9 mouse cellular contexts compared by ENCODE assay signal in the genomic region with DNA sequence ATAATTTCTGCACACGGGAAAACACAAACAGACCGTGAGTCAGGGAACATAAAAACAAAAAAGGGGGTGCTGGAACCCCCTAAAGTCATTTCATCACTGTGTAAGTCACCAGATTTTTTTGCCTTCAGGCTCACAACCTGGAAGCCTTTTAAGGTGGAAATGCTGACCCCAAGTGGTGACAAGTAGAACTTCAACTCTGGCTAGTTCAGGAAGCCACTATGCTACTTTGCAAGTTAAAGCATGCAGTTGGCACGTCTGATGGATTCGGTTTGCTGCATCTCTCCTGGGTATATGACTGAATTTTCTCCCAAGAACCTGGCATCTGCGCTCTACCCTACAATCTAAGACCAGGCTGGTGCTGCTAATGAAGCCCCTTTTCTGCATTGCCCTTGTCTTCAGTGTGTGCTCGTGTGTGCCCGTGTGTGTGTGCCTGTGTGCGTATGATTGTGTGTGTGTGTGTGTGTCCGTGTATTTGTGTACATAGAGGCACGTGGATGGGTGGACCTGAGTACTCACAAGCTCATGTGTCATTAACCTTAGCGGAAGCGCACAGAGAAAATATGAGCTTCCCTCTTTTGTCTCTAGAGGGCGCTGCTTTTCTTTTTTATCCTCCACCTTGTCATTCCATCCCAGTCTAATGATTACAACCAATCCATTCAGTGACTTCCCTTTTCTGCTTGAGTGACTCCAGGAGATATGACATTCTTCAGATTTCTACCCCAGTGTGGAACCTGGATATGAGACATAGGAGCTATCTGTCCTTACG. TPM values are rescaled to one million over a fixed set of nuclear protein-coding genes. Genes with fewer than 3 reads are reported as not detected.
DNase-seq lines count a peak whose midpoint lies in the region; ATAC-seq lines count a peak whose summit lies in the region.
"Had no signal": no experiment of that assay in that cellular context is flagged by ENCODE, and none has a peak within 500 bp of the region (broad histone marks: within the 10 kb centered on the region; RNA-seq: fewer than 3 reads in every experiment).

No protein-coding gene starts in this region.

- H3K4me3 ChIP-seq in forebrain, embryonic 13.5 days, result 0 out of 2 replicates have a peak overlapping the region, but pooled peaks have one; percentile 6
- peak overlapping the region; percentile 20 for H3K4me3 ChIP-seq in hindbrain, embryonic 16.5 days (ENCODE audit: low read length)
- peak overlapping the region; percentile 14; the same call in 1 of the 2 replicates for H3K4me3 ChIP-seq in limb, embryonic 12.5 days (replicated peaks)
- H3K4me3 ChIP-seq in midbrain, embryonic 12.5 days, result peak overlapping the region; percentile 18; the same call in 1 of the 2 replicates
- H3K4me3 ChIP-seq: erythroblast, embryonic 14.5 days had no signal

- peak; percentile 77 for ATAC-seq in forebrain, embryonic 13.5 days
- ATAC-seq in hindbrain, embryonic 16.5 days, result peak; percentile 80
- ATAC-seq in limb, embryonic 12.5 days (ENCODE audit: insufficient number of reproducible peaks, insufficient read depth, low FRiP score, low TSS enrichment, low read depth), result 0 out of 2 replicates have a peak, but pooled peaks have one; percentile 37
- ATAC-seq in midbrain, embryonic 12.5 days (ENCODE audit: low FRiP score, low read depth), result peak; percentile 49; the same call in 1 of the 2 replicates

- H3K27me3 ChIP-seq in forebrain, embryonic 13.5 days, result peaks cover 14% of the 10 kb centered on the region
- H3K27me3 ChIP-seq in hindbrain, embryonic 16.5 days (replicated peaks; ENCODE audit: control insufficient read depth, insufficient read depth, low read length), result no peaks in the 10 kb centered on the region
- peaks cover 29% of the 10 kb centered on the region for H3K27me3 ChIP-seq in limb, embryonic 12.5 days
- H3K27me3 ChIP-seq in midbrain, embryonic 12.5 days, result peaks cover 29% of the 10 kb centered on the region; the same call in 1 of the 2 replicates

- WGBS in forebrain, embryonic 13.5 days, result 16% methylated on average over 14 of the region's 14 CpGs
- 13% methylated on average over 14 of the region's 14 CpGs for WGBS in hindbrain, embryonic 16.5 days
- 19% methylated on average over 14 of the region's 14 CpGs for WGBS in limb, embryonic 12.5 days
- 17% methylated on average over 14 of the region's 14 CpGs for WGBS in midbrain, embryonic 12.5 days

- no peaks in the 10 kb centered on the region for H3K9me3 ChIP-seq in forebrain, embryonic 13.5 days (replicated peaks)
- no peaks in the 10 kb centered on the region for H3K9me3 ChIP-seq in hindbrain, embryonic 16.5 days (ENCODE audit: control insufficient read depth, low read length)
- H3K9me3 ChIP-seq in limb, embryonic 12.5 days, result no peaks in the 10 kb centered on the region
- H3K9me3 ChIP-seq in midbrain, embryonic 12.5 days, result no peaks in the 10 kb centered on the region

- H3K27ac ChIP-seq in forebrain, embryonic 13.5 days, result no peak overlapping the region
- H3K27ac ChIP-seq in hindbrain, embryonic 16.5 days (ENCODE audit: low read depth, low read length), result no peak overlapping the region
- H3K27ac ChIP-seq in limb, embryonic 12.5 days, result no peak overlapping the region
- H3K27ac ChIP-seq in midbrain, embryonic 12.5 days (replicated peaks), result no peak overlapping the region

- H3K4me1 ChIP-seq in forebrain, embryonic 13.5 days, result 0 out of 2 replicates have a peak, but pooled peaks cover 6% of the 10 kb centered on the region
- peaks cover 3% of the 10 kb centered on the region for H3K4me1 ChIP-seq in hindbrain, embryonic 16.5 days (ENCODE audit: control insufficient read depth, insufficient read depth, low read depth, low read length)
- 0 out of 2 replicates have a peak, but pooled peaks cover 3% of the 10 kb centered on the region for H3K4me1 ChIP-seq in limb, embryonic 12.5 days (replicated peaks)
- H3K4me1 ChIP-seq in midbrain, embryonic 12.5 days, result peaks cover 3% of the 10 kb centered on the region; the same call in 1 of the 2 replicates

- H3K9ac ChIP-seq in forebrain, embryonic 13.5 days, result peak overlapping the region; percentile 21; the same call in 1 of the 2 replicates
- H3K9ac ChIP-seq in hindbrain, embryonic 16.5 days (ENCODE audit: low read depth, low read length), result 0 out of 2 replicates have a peak overlapping the region, but pooled peaks have one; percentile 28
- H3K9ac ChIP-seq in limb, embryonic 12.5 days (replicated peaks), result peak overlapping the region; percentile 38
- no peak overlapping the region for H3K9ac ChIP-seq in midbrain, embryonic 12.5 days (replicated peaks)

- DNase-seq in layer of hippocampus, adult 11-12 months (ENCODE audit: low spot score), result peak; percentile 62
- DNase-seq in layer of hippocampus, adult 9-10 months (ENCODE audit: low spot score), result no peak
- DNase-seq in c-Kit-negative CD71-positive TER-119-positive erythroid progenitor cells, embryonic 14.5 days (ENCODE audit: low read depth, low spot score), result peak; percentile 26
- peak; percentile 19 to 50 for DNase-seq in spleen, postnatal 14 days (ENCODE audit: low spot score in 2 of 2)

- H3K4me2 ChIP-seq in forebrain, embryonic 13.5 days, result peak overlapping the region; percentile 53
- H3K4me2 ChIP-seq in hindbrain, embryonic 16.5 days (ENCODE audit: low read length), result peak overlapping the region; percentile 54
- H3K4me2 ChIP-seq in limb, embryonic 12.5 days, result peak overlapping the region; percentile 50
- peak overlapping the region; percentile 48 for H3K4me2 ChIP-seq in midbrain, embryonic 12.5 days (replicated peaks)

- H3K36me3 ChIP-seq in forebrain, embryonic 13.5 days (ENCODE audit: poor library complexity, severe bottlenecking), result no peaks in the 10 kb centered on the region
- no peaks in the 10 kb centered on the region for H3K36me3 ChIP-seq in hindbrain, embryonic 16.5 days (ENCODE audit: control insufficient read depth, insufficient read depth, low read length)
- H3K36me3 ChIP-seq in limb, embryonic 12.5 days, result no peaks in the 10 kb centered on the region
- H3K36me3 ChIP-seq in midbrain, embryonic 12.5 days, result no peaks in the 10 kb centered on the region

RNA-seq across cellular contexts. Expression of a gene that starts 12.9 kb away (rescaled TPM):
- polyA plus RNA-seq in forebrain, embryonic 13.5 days (2015; fragmentation: Nextera tagmentation; extraction: Ambion mirVana), result 0.10 TPM in 1 of 2 replicates, not detected in the other
- 0.10 TPM in 1 of 2 replicates, not detected in the other for polyA plus RNA-seq in hindbrain, embryonic 16.5 days (2015; fragmentation: Nextera tagmentation; extraction: Ambion mirVana)
- polyA plus RNA-seq in limb, embryonic 12.5 days (2016; fragmentation: Nextera tagmentation; extraction: Ambion mirVana), result not detected in 2 replicates
- polyA plus RNA-seq in midbrain, embryonic 12.5 days (2016; fragmentation: Nextera tagmentation; extraction: Ambion mirVana), result 0.09 and 0.26 TPM in 2 replicates
- polyA plus RNA-seq: erythroblast, embryonic 14.5 days had no signal

RNA-seq across cellular contexts. Expression of a gene that starts 21.8 kb away (rescaled TPM):
- polyA plus RNA-seq in forebrain, embryonic 13.5 days (2015; fragmentation: Nextera tagmentation; extraction: Ambion mirVana), result 0.22 and 0.26 TPM in 2 replicates
- polyA plus RNA-seq in hindbrain, embryonic 16.5 days (2015; fragmentation: Nextera tagmentation; extraction: Ambion mirVana), result 0.96 and 0.97 TPM in 2 replicates
- polyA plus RNA-seq in limb, embryonic 12.5 days (2016; fragmentation: Nextera tagmentation; extraction: Ambion mirVana), result 0.59 and 1.2 TPM in 2 replicates
- 0.20 and 0.26 TPM in 2 replicates for polyA plus RNA-seq in midbrain, embryonic 12.5 days (2016; fragmentation: Nextera tagmentation; extraction: Ambion mirVana)
- polyA plus RNA-seq: erythroblast, embryonic 14.5 days had no signal
